Mouse (Mus musculus) brain, embryonic 14.5 days (tissue): ENCODE measurements around the gene Lsamp. TPM values are rescaled to one million over a fixed set of nuclear protein-coding genes. Genes with fewer than 3 reads are reported as not detected.
A peak's percentile ranks its signal among the peaks of the same experiment; 100 is the strongest.

Source experiments
- DNase-seq: peaks from one replicate; pipeline ENCODE4 v3.0.0-alpha.2; 2011; ENCODE audit warnings: low read depth
- CTCF ChIP-seq: fragments of 200-500 bp; IDR thresholded peaks from 2 replicates; pipeline ENCODE4 v1.5.1; 2012; ENCODE audit warnings: inconsistent platforms, mild to moderate bottlenecking, moderate library complexity, borderline replicate concordance; ENCODE audit not compliant: insufficient read depth, insufficient read length; ENCODE audit errors: extremely low read depth
- POLR2A ChIP-seq: fragments of 200-500 bp; IDR thresholded peaks from 2 replicates; pipeline ENCODE4 v1.6.1; 2012; ENCODE audit warnings: mild to moderate bottlenecking, inconsistent platforms, borderline replicate concordance; ENCODE audit not compliant: poor library complexity, insufficient read depth, insufficient read length, severe bottlenecking; ENCODE audit errors: extremely low read depth
- polyA plus RNA-seq: library from polyadenylated mRNA; depleted of rRNA; stranded (reverse); fragments of >200 nt; gene quantifications from 2 replicates; pipeline ENCODE4 v1.2.3, GENCODE M21; 2012

Gene Lsamp
- polyA plus RNA-seq, 1 experiment = 45.1 TPM

GRCm38 (mm10) chr16:41478694-41479093 lies 1494.5 kb downstream of the Lsamp start:
- TF ChIP-seq POLR2A = no peak
- DNase-seq = peak; percentile 24

DNA sequence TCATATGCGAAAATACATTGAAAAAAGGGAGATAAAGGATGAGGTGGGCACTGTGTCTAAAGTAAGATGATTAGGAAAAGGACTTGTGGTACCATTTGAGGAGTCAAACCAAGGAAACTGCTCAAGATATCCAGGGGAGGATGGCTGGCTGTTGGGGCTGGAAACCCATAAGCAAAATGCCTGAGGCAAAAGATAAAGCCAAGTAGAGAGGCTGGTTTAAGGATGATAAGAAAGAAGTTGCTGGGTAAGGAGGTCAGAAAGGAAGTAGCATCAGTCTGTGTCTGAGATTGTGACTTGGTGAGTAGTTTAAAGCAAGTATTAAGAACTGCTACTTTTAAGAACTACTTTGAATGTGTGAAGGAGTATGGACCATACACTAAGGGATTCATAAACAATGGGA lies 1497.7 kb downstream of the Lsamp start:
- TF ChIP-seq POLR2A = no peak
- no peak for TF ChIP-seq CTCF

DNA sequence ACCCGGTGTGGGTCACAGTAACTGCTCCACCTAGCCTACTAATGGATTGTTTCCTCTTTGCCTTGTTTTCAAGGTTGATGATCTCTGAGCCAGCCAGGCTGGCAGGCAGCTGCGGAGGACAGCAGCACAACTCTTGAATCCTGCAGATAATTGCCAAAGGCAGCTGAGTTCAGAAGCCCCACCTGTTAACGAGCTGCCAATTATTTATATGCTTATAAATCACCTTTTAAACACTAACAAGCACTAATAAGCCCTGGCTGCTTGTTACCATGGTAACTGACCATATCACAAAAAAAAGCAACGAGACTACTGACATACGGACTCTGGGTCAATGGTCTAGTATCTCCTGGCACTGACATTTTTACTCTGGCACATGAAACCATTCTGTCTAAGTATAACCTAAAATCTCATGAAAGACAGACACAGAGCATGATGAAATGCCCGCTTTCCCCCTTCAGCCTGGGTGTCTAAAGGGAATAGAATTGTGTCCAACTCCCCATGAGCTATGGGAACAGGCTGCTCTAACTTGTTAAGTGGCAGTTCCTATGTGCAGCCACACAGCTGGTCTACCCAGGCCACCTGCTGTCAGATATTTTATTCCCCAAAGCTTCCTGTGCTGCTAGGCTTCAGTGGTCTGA lies 1526.9 kb downstream of the Lsamp start:
- TF ChIP-seq POLR2A (no peak), CTCF (no peak)
- DNase-seq = peak; percentile 70

More for the DNA sequence above, 1497.7 kb downstream of the Lsamp start:
- no peak for DNase-seq

DNA sequence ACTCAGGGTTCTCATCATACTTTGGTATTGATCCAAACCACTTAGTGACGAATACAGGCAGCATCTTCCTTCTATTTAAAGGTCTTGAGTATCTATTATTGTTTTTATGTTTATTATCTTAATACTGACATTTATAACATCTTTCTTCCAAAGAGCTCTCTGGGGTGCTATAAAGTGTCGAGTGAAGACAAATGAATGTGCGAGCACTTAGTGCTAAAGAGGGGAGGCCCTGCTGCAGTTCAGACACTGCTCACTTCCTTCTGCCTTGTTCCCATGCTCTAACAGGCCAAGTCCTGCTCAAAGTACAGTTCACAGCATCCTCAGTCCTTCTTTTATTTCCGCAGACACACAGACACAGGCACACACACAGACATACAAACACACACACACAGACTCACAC lies 1537.4 kb downstream of the Lsamp start:
- TF ChIP-seq CTCF (no peak), POLR2A (no peak)
- DNase-seq = no peak

- DNase-seq = peak; percentile 74
- TF ChIP-seq POLR2A (no peak), CTCF (no peak)
Observed at GRCm38 (mm10) chr16:41524266-41524665, 1540.1 kb downstream of the Lsamp start.

- peak; percentile 95 for DNase-seq
- TF ChIP-seq POLR2A (peak; percentile 38; the same call in 1 of the 2 replicates), CTCF (no peak)
Observed at GRCm38 (mm10) chr16:41532661-41533551, 1548.7 kb downstream of the Lsamp start.

- TF ChIP-seq POLR2A = no peak
- TF ChIP-seq CTCF = no peak
- DNase-seq = peak; percentile 66
Observed at GRCm38 (mm10) chr16:41533686-41534085, 1549.5 kb downstream of the Lsamp start.

DNA sequence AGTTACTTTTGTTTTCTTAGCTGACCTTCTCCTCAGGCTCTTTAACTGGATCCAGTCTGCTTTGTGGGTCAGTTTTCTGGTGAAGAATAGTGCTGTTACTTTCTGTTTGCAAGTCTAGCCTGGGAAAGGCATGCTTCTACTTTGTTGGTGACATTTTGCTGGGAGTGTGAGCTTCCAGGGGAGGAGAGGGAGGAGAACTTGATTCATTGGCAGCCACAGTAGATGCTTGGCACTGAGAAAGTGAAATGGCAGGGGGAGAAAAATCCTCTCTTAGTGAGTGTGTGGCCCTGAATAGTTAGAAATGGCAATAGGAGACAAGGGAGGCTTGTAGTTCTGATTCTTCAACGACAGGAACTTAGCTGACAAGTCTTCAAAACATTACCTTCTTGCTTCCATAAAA lies 1551.6 kb downstream of the Lsamp start:
- no peak for TF ChIP-seq POLR2A
- no peak for TF ChIP-seq CTCF

DNA sequence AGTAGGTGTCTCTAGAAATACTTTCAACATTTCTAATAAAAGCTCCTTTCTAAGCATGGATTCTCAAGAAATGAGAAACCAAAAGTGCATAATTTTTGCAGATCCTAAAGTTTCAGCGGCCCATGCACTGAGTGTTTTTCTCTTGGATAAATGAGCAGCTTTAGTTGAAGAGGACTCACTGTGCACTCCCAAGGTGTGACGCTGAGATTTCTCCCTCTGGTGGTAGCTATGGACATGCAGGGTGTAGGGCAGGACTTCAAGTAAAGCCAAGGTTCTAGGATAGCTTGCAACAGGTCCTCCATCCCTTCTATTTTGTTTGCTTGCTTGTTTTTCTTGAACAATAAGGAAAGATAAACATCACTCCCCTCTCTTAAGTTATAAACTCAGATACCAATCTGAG lies 1558.5 kb downstream of the Lsamp start:
- DNase-seq = peak; percentile 20
- TF ChIP-seq CTCF = peak; percentile 19; the same call in 1 of the 2 replicates
- TF ChIP-seq POLR2A = no peak

More for the DNA sequence above, 1551.6 kb downstream of the Lsamp start:
- peak; percentile 29 for DNase-seq

DNA sequence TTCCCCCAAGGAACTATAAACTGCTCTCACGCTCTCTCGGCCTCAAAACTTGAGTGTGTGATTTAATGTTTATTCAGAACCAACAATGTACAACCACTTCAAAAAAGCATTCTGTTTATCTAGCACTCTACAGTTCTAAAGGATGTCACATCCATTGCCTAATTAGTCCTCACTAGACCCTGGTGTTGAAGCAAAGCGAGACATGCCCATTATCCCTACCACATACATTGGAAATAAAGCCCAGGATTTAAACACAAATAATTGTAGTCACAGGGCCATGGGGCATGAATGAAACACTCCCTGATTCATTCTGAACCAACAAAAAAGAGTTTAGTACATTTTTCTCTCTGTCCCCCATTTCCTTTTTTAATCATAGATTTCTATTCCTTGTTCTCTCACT lies 1567.0 kb downstream of the Lsamp start:
- peak; percentile 73 for DNase-seq
- TF ChIP-seq POLR2A (no peak), CTCF (no peak)

DNA sequence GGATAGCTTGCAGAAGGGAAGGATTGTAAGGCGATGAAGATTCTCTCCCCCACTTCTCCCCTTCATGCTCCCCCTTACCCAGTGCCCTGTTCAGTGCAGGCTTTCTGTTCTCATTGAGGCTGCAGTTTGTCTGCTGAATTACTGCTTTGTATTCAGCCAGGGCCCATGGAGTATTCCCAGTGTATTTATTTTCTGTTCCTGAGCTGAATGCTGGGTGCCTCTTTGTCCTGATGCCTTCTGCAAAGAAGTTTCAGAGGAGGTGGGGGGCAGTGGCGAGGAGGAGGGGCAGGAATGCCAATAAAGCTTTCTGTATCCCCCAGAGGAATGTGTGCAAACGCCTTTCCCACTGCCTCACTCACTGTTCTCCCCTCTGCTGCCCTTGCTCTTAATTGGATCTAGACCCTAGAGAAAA lies 1567.7 kb downstream of the Lsamp start:
- TF ChIP-seq CTCF (no peak), POLR2A (no peak)

More for the DNA sequence above, 1567.7 kb downstream of the Lsamp start:
- DNase-seq = peak; percentile 95
